Mouse (Mus musculus) midbrain, embryonic 16.5 days (tissue): Measurements from ENCODE around the gene Pnkp. TPM values are rescaled to one million over a fixed set of nuclear protein-coding genes. Genes with fewer than 3 reads are reported as not detected.

ENCODE experiments used
- ATAC-seq: fragments of 200-750 bp; cut with Nextera tagmentation; 2 replicates; pipeline ENCODE4 v1.8.0; 2017; ENCODE audit warnings: moderate TSS enrichment
- H3K27ac ChIP-seq: fragments of 300-500 bp; sonication (generic); 2 replicates; pipeline ENCODE4 v1.5.1; 2014; ENCODE audit warnings: mild to moderate bottlenecking, low read length, mixed read lengths
- H3K27me3 ChIP-seq: fragments of 300-500 bp; sonication (generic); 2 replicates; pipeline ENCODE4 v1.6.1; 2014; ENCODE audit warnings: low read depth, low read length, mixed read lengths; ENCODE audit not compliant: control insufficient read depth, insufficient read depth
- H3K36me3 ChIP-seq: fragments of 300-500 bp; sonication (generic); 2 replicates; pipeline ENCODE4 v1.6.1; 2014; ENCODE audit warnings: mild to moderate bottlenecking, low read length, moderate library complexity, mixed read lengths; ENCODE audit not compliant: control insufficient read depth, insufficient read depth
- H3K4me1 ChIP-seq: fragments of 300-500 bp; sonication (generic); 2 replicates; pipeline ENCODE4 v1.6.1; 2014; ENCODE audit warnings: mild to moderate bottlenecking, low read length, mixed read lengths; ENCODE audit not compliant: control insufficient read depth, insufficient read depth
- H3K4me2 ChIP-seq: fragments of 300-500 bp; sonication (generic); 2 replicates; pipeline ENCODE4 v1.6.1; 2014; ENCODE audit warnings: mild to moderate bottlenecking, low read length, mixed read lengths
- H3K4me3 ChIP-seq: fragments of 300-500 bp; sonication (generic); 2 replicates; pipeline ENCODE4 v1.5.1; 2014; ENCODE audit warnings: low read depth, mild to moderate bottlenecking, low read length, moderate library complexity, mixed read lengths
- H3K9ac ChIP-seq: fragments of 300-500 bp; sonication (generic); 2 replicates; pipeline ENCODE4 v1.6.1; 2014; ENCODE audit warnings: low read depth, low read length, mixed read lengths
- H3K9me3 ChIP-seq: fragments of 300-500 bp; sonication (generic); replicated peaks from 2 replicates; pipeline ENCODE4 v1.6.1; 2014; ENCODE audit warnings: mild to moderate bottlenecking, low read length, mixed read lengths; ENCODE audit not compliant: control insufficient read depth, poor library complexity, severe bottlenecking
- WGBS: fragments of 180-500 bp; shearing (Covaris S2); extraction: QIAGEN DNeasy Blood & Tissue Kit; methylation state at CpG from one replicate; pipeline ENCODE4 v1.1.7; 2014; 5-methylcytosine and 5-hydroxymethylcytosine counted together
- polyA plus RNA-seq: library from polyadenylated mRNA; unstranded; fragments of >200 nt; fragmentation: Nextera tagmentation; extraction: Ambion mirVana; gene quantifications from 2 replicates; pipeline ENCODE4 v1.2.1, GENCODE M21; 2015

Pnkp gene
- polyA plus RNA-seq, 1 experiment from 2014 or later: 30.4 TPM

DNA sequence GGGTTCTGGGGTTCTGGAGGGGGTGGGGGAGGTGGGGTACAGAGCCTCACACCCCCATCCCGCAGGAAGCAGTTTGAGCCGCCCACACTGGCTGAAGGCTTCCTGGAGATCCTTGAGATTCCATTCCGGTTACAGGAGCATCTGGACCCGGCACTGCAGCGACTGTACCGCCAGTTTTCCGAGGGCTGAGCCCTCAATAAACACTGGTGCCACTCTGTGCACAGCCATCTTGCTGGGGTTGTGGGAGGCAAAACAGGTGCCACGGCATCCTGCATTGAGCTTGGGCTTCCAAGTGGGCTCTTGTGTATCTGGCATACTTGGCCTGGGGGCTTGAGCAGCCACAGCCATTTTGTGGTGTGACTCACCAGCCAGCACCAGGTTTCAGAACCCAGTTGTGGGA, 5.5 kb downstream of the Pnkp start:
- ATAC-seq: no peak
- peaks cover 38% of the 10 kb centered on the region for H3K36me3 ChIP-seq
- no peak overlapping the region for H3K4me2 ChIP-seq

DNA sequence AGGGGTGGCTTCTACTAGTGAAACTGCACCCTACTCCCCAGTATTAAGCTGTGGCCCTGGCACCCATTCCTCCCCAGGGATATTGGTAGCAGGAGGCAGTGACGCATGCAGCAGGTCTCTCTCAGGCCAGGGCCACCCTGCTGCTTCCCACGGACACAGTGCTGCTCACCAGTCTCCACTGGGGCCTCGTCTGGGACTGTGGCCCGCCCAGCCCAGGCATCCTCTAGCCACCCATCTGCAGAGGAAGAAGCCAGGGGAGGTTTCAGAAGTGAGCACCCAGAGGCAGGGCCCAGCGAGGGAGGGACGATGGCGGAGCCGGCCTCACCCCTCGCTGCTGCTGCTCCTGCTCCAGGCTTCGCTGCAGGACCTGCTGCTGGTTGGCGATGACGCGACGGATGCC, 6.3 kb downstream of the Pnkp start:
- H3K4me3 ChIP-seq: no peak overlapping the region
- no peak overlapping the region for H3K4me2 ChIP-seq
- WGBS: 92% methylated on average over 14 of the region's 14 CpGs
- H3K36me3 ChIP-seq: peaks cover 38% of the 10 kb centered on the region
- no peaks in the 10 kb centered on the region for H3K27me3 ChIP-seq
- no peak overlapping the region for H3K27ac ChIP-seq
- no peaks in the 10 kb centered on the region for H3K9me3 ChIP-seq
- ATAC-seq: no peak
- no peak overlapping the region for H3K9ac ChIP-seq
- peaks cover 42% of the 10 kb centered on the region for H3K4me1 ChIP-seq

More for the DNA sequence above, 5.5 kb downstream of the Pnkp start:
- Histone ChIP-seq H3K4me3 (no peak overlapping the region), H3K9ac (no peak overlapping the region), H3K4me1 (peaks cover 41% of the 10 kb centered on the region), H3K27me3 (no peaks in the 10 kb centered on the region), H3K9me3 (no peaks in the 10 kb centered on the region), H3K27ac (no peak overlapping the region)
- WGBS: 95% methylated on average over 8 of the region's 8 CpGs

DNA sequence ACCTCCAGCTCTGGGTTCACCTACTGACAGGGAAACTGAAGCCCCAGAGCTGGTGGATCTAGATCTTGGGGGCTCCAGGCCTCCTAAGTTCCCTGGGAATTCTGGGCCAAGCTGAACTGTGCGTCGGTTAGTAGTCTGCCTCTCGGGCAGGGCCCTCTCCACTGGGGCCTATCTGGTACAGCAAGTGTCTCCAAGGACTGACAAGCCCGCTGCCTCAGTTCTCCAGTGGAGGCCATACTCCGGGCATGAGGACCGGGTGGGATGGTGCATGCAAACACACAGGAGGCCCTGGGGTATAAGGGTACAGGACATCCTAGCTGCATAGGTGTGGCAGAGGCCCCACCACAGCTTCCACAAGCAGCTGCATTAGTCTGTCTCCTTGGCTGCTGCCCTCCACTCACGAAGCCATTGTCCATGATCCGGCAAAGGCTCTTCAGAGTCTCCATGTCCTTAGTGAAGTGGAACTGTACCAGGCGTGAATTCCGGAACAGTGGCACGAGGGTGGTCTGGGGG, 7.1 kb downstream of the Pnkp start:
- H3K4me3 ChIP-seq: no peak overlapping the region
- H3K9ac ChIP-seq: no peak overlapping the region
- H3K27me3 ChIP-seq: no peaks in the 10 kb centered on the region
- 83% methylated on average over 11 of the region's 11 CpGs for WGBS
- ATAC-seq: no peak
- peaks cover 38% of the 10 kb centered on the region for H3K36me3 ChIP-seq
- H3K4me1 ChIP-seq: peaks cover 42% of the 10 kb centered on the region
- no peak overlapping the region for H3K27ac ChIP-seq
- no peak overlapping the region for H3K4me2 ChIP-seq
- no peaks in the 10 kb centered on the region for H3K9me3 ChIP-seq

DNA sequence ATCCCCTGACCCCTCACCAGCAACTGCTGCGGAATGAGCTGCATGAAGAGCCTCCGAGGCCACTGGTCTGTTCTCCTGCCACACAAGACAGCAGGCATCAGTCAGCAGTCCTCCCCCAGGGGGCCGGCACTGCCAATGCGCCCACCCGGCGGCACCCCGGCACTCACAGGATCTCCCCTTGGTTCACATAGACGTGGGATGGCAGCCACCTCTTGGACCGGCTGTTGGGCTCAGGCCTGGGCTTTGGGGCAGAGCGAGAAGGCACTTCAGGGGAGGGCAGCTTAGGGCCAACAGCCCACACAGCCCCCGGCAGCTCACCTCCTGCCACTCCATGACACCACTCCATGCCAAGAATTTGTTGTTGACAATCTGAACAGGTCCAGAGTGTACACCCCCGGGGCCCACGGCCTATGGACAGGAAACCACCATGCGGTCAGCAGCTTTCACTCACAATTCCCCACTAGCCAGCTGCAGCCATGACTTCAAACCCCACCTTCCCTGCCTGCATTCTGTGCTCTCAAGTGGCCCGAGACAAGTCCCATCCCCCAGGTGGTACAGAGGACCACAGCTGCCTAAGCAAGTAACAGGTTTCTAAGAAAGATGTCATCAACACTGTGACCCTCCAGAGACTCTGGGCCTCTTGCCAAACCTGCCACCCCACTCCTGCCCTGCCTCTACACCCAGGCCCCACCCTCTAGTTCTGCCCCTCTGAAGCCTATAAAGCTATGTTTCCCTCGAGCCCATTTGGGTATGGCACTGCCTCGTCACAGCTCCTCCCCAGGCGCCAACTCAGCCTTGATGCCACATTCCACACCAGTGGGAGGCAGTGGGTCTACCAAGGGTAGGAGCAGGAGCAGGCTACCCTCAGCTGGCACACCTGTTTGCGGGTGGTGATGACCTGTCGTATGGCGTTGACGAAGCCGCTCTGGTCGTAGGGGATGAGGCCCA, 7.9 kb downstream of the Pnkp start:
- no peak overlapping the region for H3K4me3 ChIP-seq
- no peaks in the 10 kb centered on the region for H3K27me3 ChIP-seq
- peaks cover 38% of the 10 kb centered on the region for H3K36me3 ChIP-seq
- H3K27ac ChIP-seq: 0 out of 2 replicates have a peak overlapping the region, but pooled peaks have one; percentile 13
- WGBS: 81% methylated on average over 24 of the region's 24 CpGs
- no peak for ATAC-seq
- H3K4me2 ChIP-seq: no peak overlapping the region
- peaks cover 42% of the 10 kb centered on the region for H3K4me1 ChIP-seq
- 0 out of 2 replicates have a peak overlapping the region, but pooled peaks have one; percentile 21 for H3K9ac ChIP-seq
- H3K9me3 ChIP-seq: no peaks in the 10 kb centered on the region

DNA sequence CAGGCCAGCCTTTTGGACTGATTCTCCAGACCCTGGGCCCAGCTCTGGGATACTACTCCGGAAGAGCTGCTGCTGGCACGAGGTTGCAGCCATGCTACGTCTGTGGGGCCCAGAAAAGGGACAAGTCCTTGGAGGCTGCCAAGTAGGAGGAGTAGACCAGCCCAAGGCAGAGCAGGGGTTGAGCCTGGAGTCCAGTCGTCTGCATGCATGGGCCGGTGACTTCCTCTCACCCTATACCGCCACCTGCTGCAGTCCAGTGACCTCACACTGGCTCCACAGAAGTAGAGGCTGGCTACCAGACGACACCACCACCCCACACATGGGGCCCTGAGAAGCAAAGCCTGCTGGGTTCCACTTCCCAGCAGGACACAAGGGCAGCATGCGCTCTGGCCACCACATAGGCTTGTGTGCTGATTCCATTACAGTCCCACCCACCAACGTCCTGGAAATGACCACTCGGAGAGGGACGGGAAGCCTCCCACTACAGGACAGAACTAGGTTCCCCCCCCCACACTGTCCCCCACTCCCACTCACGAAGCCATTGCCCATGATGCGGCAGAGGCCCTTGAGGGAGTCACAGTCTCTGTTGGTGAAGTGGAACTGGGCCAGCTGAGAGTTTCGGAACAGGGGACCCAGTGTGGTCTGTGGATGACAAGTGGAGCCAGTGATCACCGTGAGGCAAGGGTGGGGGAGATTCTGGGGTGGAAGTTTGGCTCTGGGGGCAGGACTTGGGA, 9.5 kb downstream of the Pnkp start:
- ATAC-seq: no peak
- Histone ChIP-seq H3K4me2 (peak overlapping the region; percentile 97), H3K9ac (peak overlapping the region; percentile 93), H3K27ac (peak overlapping the region; percentile 38; the same call in 1 of the 2 replicates), H3K27me3 (no peaks in the 10 kb centered on the region), H3K36me3 (peaks cover 38% of the 10 kb centered on the region), H3K4me1 (peaks cover 44% of the 10 kb centered on the region), H3K9me3 (no peaks in the 10 kb centered on the region), H3K4me3 (peak overlapping the region; percentile 7)
- WGBS: 53% methylated on average over 15 of the region's 15 CpGs

DNA sequence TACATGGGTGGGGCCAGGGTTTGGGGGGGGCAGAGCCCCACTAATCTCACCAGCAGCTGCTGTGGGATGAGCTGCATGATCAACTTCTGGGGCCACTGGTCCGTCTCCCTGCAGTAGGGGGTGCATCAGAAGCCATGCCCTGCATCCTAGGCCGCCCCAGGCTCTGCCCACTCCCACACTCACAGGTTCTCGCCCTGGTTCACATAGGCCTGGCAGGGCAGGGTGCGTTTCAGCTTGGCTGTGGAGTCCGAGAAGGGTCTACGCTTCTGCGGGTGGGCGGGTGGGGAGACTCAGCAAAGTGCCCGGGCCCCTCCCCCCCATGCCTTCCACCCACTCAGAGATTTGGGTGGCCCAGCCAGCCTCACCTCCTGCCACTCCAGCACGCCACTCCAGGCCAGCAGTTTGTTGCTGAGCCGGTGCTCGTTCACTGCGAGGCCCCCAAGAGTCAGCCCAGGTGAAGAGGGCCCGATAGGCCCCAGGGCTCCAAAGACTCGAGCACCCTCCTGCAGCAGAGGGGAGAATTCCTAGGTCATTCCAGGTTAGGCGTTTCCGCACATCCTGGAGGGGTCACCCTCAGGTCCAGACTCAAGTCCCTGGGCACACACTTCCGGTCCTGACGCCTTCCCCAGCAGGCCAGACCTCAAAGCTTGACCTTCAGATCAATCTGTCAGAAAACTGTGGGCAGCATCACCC, 10.2 kb downstream of the Pnkp start:
- peak overlapping the region; percentile 93 for H3K9ac ChIP-seq
- peak overlapping the region; percentile 76 for H3K4me3 ChIP-seq
- H3K27ac ChIP-seq: no peak overlapping the region
- H3K4me2 ChIP-seq: peak overlapping the region; percentile 97
- no peaks in the 10 kb centered on the region for H3K27me3 ChIP-seq
- H3K9me3 ChIP-seq: no peaks in the 10 kb centered on the region
- 71% methylated on average over 19 of the region's 19 CpGs for WGBS
- H3K4me1 ChIP-seq: peaks cover 44% of the 10 kb centered on the region
- H3K36me3 ChIP-seq: peaks cover 34% of the 10 kb centered on the region
- no peak for ATAC-seq

DNA sequence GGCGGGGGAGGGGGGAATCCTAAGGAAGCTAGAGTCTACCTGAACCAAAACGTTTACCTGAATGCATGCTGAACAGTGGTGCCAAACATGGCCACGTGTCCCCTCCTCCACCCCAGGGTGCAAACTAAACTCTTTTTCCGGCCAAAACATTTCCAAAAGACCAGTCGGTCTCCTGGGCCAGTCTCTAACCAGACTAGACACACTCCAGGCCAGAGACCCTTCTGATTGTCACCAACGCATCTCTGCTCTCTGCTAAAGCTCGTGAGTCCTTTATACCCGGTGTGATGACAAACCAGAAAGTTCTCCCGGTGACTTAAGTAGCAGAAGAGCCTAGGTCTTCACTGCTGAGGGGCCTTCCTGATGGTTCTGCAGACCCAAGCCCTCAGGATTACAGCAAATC, 10.9 kb downstream of the Pnkp start:
- peaks cover 44% of the 10 kb centered on the region for H3K4me1 ChIP-seq
- H3K9me3 ChIP-seq: no peaks in the 10 kb centered on the region
- H3K9ac ChIP-seq: peak overlapping the region; percentile 93
- peak overlapping the region; percentile 97 for H3K4me2 ChIP-seq
- WGBS: 47% methylated on average over 9 of the region's 9 CpGs
- H3K27me3 ChIP-seq: no peaks in the 10 kb centered on the region
- H3K4me3 ChIP-seq: peak overlapping the region; percentile 76
- H3K27ac ChIP-seq: no peak overlapping the region
- H3K36me3 ChIP-seq: peaks cover 28% of the 10 kb centered on the region
- no peak for ATAC-seq

DNA sequence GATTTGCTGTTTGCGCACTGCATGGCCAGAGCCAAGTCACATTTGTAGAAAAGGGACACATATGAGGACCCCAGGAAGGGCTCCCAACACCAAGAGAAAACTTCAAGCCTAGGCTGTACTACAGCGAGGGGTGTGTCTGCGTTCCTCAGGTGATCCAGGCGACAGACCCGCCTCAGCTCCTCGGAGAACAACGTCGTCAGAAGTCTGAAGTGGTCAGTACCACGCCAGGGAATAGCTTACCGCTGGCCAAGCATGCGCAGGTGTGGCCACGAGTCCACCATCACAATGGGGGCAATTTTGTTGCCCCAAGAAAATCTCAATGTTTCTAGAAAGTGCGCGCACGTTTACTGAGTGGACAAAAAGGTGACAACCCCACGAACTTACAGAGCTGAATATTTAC, 11.5 kb downstream of the Pnkp start:
- H3K36me3 ChIP-seq: peaks cover 21% of the 10 kb centered on the region
- peak overlapping the region; percentile 97 for H3K4me2 ChIP-seq
- peak overlapping the region; percentile 76 for H3K4me3 ChIP-seq
- H3K27me3 ChIP-seq: no peaks in the 10 kb centered on the region
- peak overlapping the region; percentile 100 for H3K27ac ChIP-seq
- H3K4me1 ChIP-seq: peaks cover 44% of the 10 kb centered on the region
- WGBS: 4% methylated on average over 16 of the region's 16 CpGs
- ATAC-seq: no peak
- H3K9me3 ChIP-seq: no peaks in the 10 kb centered on the region
- peak overlapping the region; percentile 93 for H3K9ac ChIP-seq
